Comparison of ENCODE assay signal across 25 mouse cellular contexts in genomic region chr2:17117292-17117691, GRCm38 (mm10).
DNase-seq lines count a peak whose midpoint lies in the region; ATAC-seq and TF ChIP-seq lines count a peak whose summit lies in the region.
"Had no signal": no experiment of that assay in that cellular context is flagged by ENCODE, and none has a peak within 500 bp of the region (broad histone marks: within the 10 kb centered on the region; RNA-seq: fewer than 3 reads in every experiment).

No protein-coding gene starts in this region.

- 22% methylated on average over 2 of the region's 2 CpGs for WGBS in limb, embryonic 14.5 days
- WGBS in limb, embryonic 10.5 days, result 75% methylated on average over 2 of the region's 2 CpGs
- 29% methylated on average over 2 of the region's 2 CpGs for WGBS in lung, embryonic 15.5 days

- H3K4me1 ChIP-seq in limb, embryonic 14.5 days (ENCODE audit: control insufficient read depth, insufficient read depth, low read length), result no peaks in the 10 kb centered on the region; the same call in 1 of the 2 replicates
- H3K4me1 ChIP-seq in limb, embryonic 10.5 days, result no peaks in the 10 kb centered on the region
- H3K4me1 ChIP-seq in lung, embryonic 15.5 days, result no peaks in the 10 kb centered on the region
- H3K4me1 ChIP-seq: embryonic facial prominence, embryonic 13.5 days; forebrain, embryonic 13.5 days; forebrain, embryonic 15.5 days had no signal

- H3K4me3 ChIP-seq in limb, embryonic 14.5 days (replicated peaks; ENCODE audit: low read length), result no peak overlapping the region
- H3K4me3 ChIP-seq in limb, embryonic 10.5 days, result no peak overlapping the region
- no peak overlapping the region for H3K4me3 ChIP-seq in lung, embryonic 15.5 days
- H3K4me3 ChIP-seq: embryonic facial prominence, embryonic 13.5 days; forebrain, embryonic 13.5 days; forebrain, embryonic 15.5 days had no signal

- peak; percentile 5 for DNase-seq in embryo, embryonic 11 days
- no peak for DNase-seq in embryo, embryonic 9.5 days (ENCODE audit: extremely low spot score)
- peak; percentile 36 for DNase-seq in limb, embryonic 14.5 days (ENCODE audit: low spot score)
- DNase-seq in limb, embryonic 10.5 days (ENCODE audit: low spot score), result no peak
- DNase-seq in lung, postnatal 36 days, result no peak
- DNase-seq in mesoderm, embryonic 11.5 days (ENCODE audit: low read depth, low spot score), result peak; percentile 5
- DNase-seq: adrenal gland, adult 8-10 months; adrenal gland, postnatal 14 days; adrenal gland, postnatal 36 days; B cell, adult 2 months; cerebellum, adult 11-12 months; cerebellum, adult 2 months; cerebellum, adult 9-10 months; cerebellum, postnatal 10 days; cerebellum, postnatal 25 days; forebrain, postnatal 0 days had no signal

- H3K27ac ChIP-seq in limb, embryonic 14.5 days (replicated peaks; ENCODE audit: low read depth, low read length), result no peak overlapping the region
- H3K27ac ChIP-seq in limb, embryonic 10.5 days, result no peak overlapping the region
- H3K27ac ChIP-seq in lung, embryonic 15.5 days, result no peak overlapping the region
- H3K27ac ChIP-seq: embryonic facial prominence, embryonic 13.5 days; forebrain, embryonic 13.5 days; forebrain, embryonic 15.5 days had no signal

- no peak for ATAC-seq in limb, embryonic 14.5 days (ENCODE audit: low FRiP score, low read depth)
- ATAC-seq in lung, embryonic 15.5 days (ENCODE audit: borderline replicate concordance, extremely low read depth, low FRiP score, low TSS enrichment), result peak; percentile 86
- ATAC-seq: activated CD4-positive, CD25-positive, alpha-beta regulatory T cell, adult 4 months; CD4-positive, CD25-positive, alpha-beta regulatory T cell, adult 4 months; forebrain, embryonic 13.5 days; forebrain, embryonic 15.5 days; forebrain, postnatal 0 days; Patski had no signal

- no peak for TF ChIP-seq POLR2A in limb, embryonic 14.5 days (IDR thresholded peaks at IDR 0.05; ENCODE audit: borderline replicate concordance, extremely low read depth, insufficient read depth, insufficient read length)

- no peak overlapping the region for H3K9ac ChIP-seq in limb, embryonic 14.5 days (ENCODE audit: low read depth, low read length, severe bottlenecking)
- no peak overlapping the region for H3K9ac ChIP-seq in lung, embryonic 15.5 days
- H3K9ac ChIP-seq: embryonic facial prominence, embryonic 13.5 days; forebrain, embryonic 13.5 days; forebrain, embryonic 15.5 days; forebrain, postnatal 0 days had no signal

- H3K9me3 ChIP-seq in limb, embryonic 14.5 days (ENCODE audit: control insufficient read depth, low read length), result no peaks in the 10 kb centered on the region
- no peaks in the 10 kb centered on the region for H3K9me3 ChIP-seq in limb, embryonic 10.5 days (replicated peaks)
- H3K9me3 ChIP-seq in lung, embryonic 15.5 days, result no peaks in the 10 kb centered on the region
- H3K9me3 ChIP-seq: embryonic facial prominence, embryonic 13.5 days; forebrain, embryonic 13.5 days; forebrain, embryonic 15.5 days; G1E had no signal

- no peaks in the 10 kb centered on the region for H3K27me3 ChIP-seq in limb, embryonic 14.5 days (ENCODE audit: control insufficient read depth, insufficient read depth, low read length)
- H3K27me3 ChIP-seq in limb, embryonic 10.5 days (ENCODE audit: low read depth, poor library complexity, severe bottlenecking), result no peaks in the 10 kb centered on the region
- H3K27me3 ChIP-seq in lung, embryonic 15.5 days, result no peaks in the 10 kb centered on the region
- H3K27me3 ChIP-seq: CH12.LX; embryonic facial prominence, embryonic 13.5 days; forebrain, embryonic 13.5 days; forebrain, embryonic 15.5 days had no signal

- no peaks in the 10 kb centered on the region for H3K36me3 ChIP-seq in limb, embryonic 14.5 days (ENCODE audit: control insufficient read depth, insufficient read depth, low read length)
- no peaks in the 10 kb centered on the region for H3K36me3 ChIP-seq in limb, embryonic 10.5 days
- no peaks in the 10 kb centered on the region for H3K36me3 ChIP-seq in lung, embryonic 15.5 days
- H3K36me3 ChIP-seq: embryonic facial prominence, embryonic 13.5 days; forebrain, embryonic 15.5 days; G1E had no signal

- H3K4me2 ChIP-seq in limb, embryonic 14.5 days (replicated peaks; ENCODE audit: low read depth, low read length, severe bottlenecking), result no peak overlapping the region
- no peak overlapping the region for H3K4me2 ChIP-seq in lung, embryonic 15.5 days
- H3K4me2 ChIP-seq: embryonic facial prominence, embryonic 13.5 days; forebrain, embryonic 13.5 days; forebrain, embryonic 15.5 days had no signal

Comparison
In these comparisons a context has a peak if more than half of its experiments do, and no peak if none do; other contexts are left out.
1. DNase-seq: peak in embryo, embryonic 11 days (single experiment), limb, embryonic 14.5 days (single experiment) and mesoderm, embryonic 11.5 days (single experiment); none in embryo, embryonic 9.5 days (single experiment), limb, embryonic 10.5 days (single experiment) and lung, postnatal 36 days (single experiment).